Mouse (Mus musculus) kidney, postnatal 10 days (tissue): ENCODE data around the gene Nubpl.

Source experiments
- DNase-seq: peaks from one replicate; pipeline ENCODE4 v3.0.0; 2021; ENCODE audit warnings: mixed read lengths

The Nubpl gene

GRCm38 (mm10) chr12:52338136-52338753 is 240.7 kb downstream of the Nubpl start:
- DNase-seq = no peak

GRCm38 (mm10) chr12:52346611-52347010 is 249.1 kb downstream of the Nubpl start:
- no peak for DNase-seq

GRCm38 (mm10) chr12:52350276-52350675 is 252.7 kb downstream of the Nubpl start:
- DNase-seq = no peak

- no peak for DNase-seq
Measured at GRCm38 (mm10) chr12:52359484-52359883, 261.9 kb downstream of the Nubpl start.

- no peak for DNase-seq
Measured at GRCm38 (mm10) chr12:52360136-52360535, 262.6 kb downstream of the Nubpl start.

GRCm38 (mm10) chr12:52361198-52361597 is 263.7 kb downstream of the Nubpl start:
- DNase-seq = no peak
